Mouse (Mus musculus) ES-E14 (cell line): ENCODE measurements around the gene Gm8281. TPM values are rescaled to one million over a fixed set of nuclear protein-coding genes. Genes with fewer than 3 reads are reported as not detected.
"Not testable (repeated sequence)": the region's sequence is repeated elsewhere in the genome, so short reads cannot be mapped to it uniquely, and the experiment has no call there.

Experiments used
- DNase-seq: peaks from one replicate; pipeline ENCODE4 v3.0.0-alpha.2; 2013; ENCODE audit warnings: low read depth, low spot score
- H3K27ac ChIP-seq: 2 replicates; pipeline ENCODE4 v1.5.1; 2012; ENCODE audit warnings: low read depth, mild to moderate bottlenecking, low read length, moderate library complexity, mixed read lengths; ENCODE audit not compliant: poor library complexity, insufficient read depth, severe bottlenecking
- H3K36me3 ChIP-seq: 2 replicates; pipeline ENCODE4 v1.6.1; 2012; ENCODE audit warnings: mild to moderate bottlenecking, low read length, moderate library complexity, mixed read lengths; ENCODE audit not compliant: control insufficient read depth, poor library complexity, insufficient read depth, severe bottlenecking
- H3K4me1 ChIP-seq, 2 experiments: fragments of 150-350 bp in 1 of 2; sonication (generic) in 1 of 2; 2 replicates each; pipeline ENCODE4 v1.6.1; 2012; ENCODE audit warnings: low read length in 2 of 2, mild to moderate bottlenecking in 1 of 2, mixed read lengths in 1 of 2; ENCODE audit not compliant: control insufficient read depth in 2 of 2, insufficient read depth in 2 of 2, poor library complexity in 1 of 2
- H3K4me3 ChIP-seq, 2 experiments: fragments of 150-350 bp in 1 of 2; sonication (generic) in 1 of 2; 2 replicates each; pipeline ENCODE4 v1.5.1; 2012; ENCODE audit warnings: low read length in 2 of 2, low read depth in 1 of 2, mild to moderate bottlenecking in 1 of 2, mixed read lengths in 1 of 2; ENCODE audit not compliant: insufficient read depth in 1 of 2, poor library complexity in 1 of 2, severe bottlenecking in 1 of 2
- H3K9ac ChIP-seq: 2 replicates; pipeline ENCODE4 v1.6.1; 2012; ENCODE audit warnings: low read depth, mild to moderate bottlenecking, low read length, mixed read lengths; ENCODE audit not compliant: poor library complexity, insufficient read depth, severe bottlenecking
- H3K9me3 ChIP-seq: fragments of 150-350 bp; sonication (generic); 2 replicates; pipeline ENCODE4 v1.6.1; 2012; ENCODE audit warnings: low read depth, mild to moderate bottlenecking, low read length; ENCODE audit not compliant: control insufficient read depth, insufficient read depth
- in situ Hi-C, 2 experiments: fragments of 600-800 bp; cut with MboI; formaldehyde crosslinking; loops; one replicate each; pipeline ENCODE4 v1.15.1; 2025; ENCODE audit warnings: low sequenced_read_pairs in 2 of 2, inconsistent platforms in 1 of 2; ENCODE audit not compliant: unreplicated experiment in 2 of 2
- total RNA-seq: library from RNA; depleted of rRNA; stranded (reverse); fragments of 300-350 nt; gene quantifications from 2 replicates; pipeline ENCODE4 v1.2.3, GENCODE M21; 2012; rRNA removed

Gm8281 gene
- 0.16 and 0.31 TPM in 2 replicates for total RNA-seq

DNA sequence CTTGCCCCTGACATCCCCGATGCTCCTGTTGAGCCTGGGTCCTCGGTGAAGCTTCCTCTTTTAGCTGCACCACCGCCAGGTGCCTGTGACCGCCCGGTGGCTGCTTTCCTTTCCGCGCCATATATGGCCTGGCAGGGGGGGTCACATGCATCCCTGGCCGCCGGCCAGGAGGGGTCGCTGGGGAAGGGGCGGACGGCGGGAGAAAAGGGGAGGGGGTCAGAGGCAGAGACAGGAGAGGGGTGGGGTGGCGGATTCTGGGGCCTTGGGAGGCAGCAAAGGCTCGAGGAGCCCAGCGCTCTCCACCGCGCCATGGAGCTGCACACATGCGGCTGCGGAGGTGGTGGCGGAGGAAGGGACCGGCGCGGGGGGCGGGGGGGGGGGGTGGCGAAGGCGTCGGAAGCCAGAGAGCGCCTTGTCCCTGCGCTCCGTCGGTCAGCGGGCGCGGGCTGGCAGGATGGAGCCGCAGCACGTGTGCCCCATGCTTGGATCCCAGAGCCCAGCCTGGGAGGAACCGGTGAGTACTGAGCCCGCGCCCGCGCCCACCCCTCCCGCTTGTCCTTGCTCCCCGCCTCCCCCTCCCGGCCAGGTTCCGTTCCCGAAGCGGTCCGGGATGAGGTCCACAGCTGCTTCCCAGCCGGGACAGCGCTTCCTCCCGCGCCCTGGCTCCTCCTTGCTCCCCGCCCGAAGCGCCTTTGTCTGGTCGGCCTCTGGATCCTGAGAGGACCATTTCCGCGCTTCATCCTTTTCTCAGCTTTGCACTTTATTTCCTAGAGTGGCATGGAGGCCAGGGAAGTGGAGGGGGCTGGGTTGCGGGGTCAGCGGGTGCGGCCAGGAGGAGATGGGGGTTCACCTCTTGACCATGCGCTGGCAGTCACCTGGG is at the start of gene Gm8281:
Gene Gm8281 (plus strand): TSS at position 430 of the 880 bp plus-strand sequence.
- H3K4me1 ChIP-seq, H3K27ac ChIP-seq, DNase-seq, H3K36me3 ChIP-seq, H3K9ac ChIP-seq, H3K9me3 ChIP-seq, in situ Hi-C loops: not testable (repeated sequence)
- H3K4me3 ChIP-seq = peak within 1 kb of the TSS in 1 of 2 experiments; percentile 31; a peak in 2 of 4 replicates

DNA sequence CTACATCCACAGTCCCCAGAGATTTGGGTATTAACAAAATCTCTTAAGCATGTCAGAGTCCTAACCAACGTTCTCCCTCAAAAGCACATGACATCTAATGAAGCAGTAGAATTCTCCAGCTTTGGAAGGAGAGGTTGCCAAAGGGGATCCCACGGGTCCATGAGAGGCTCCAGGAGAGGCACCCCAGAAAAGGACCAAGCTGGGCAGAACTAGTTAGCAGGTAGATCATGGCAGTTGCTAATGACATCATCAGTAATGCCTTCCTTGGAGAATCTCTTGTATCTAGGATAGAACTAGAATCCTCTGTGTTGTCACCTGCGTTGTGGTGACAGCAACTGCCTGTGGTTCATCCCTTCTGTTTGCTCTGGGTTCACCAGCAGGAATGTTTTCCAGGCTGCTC is 20.5 kb upstream of the Gm8281 start, which contains the start of gene 4930555G01Rik:
Gene 4930555G01Rik (plus strand): TSS at position 301 of the 400 bp plus-strand sequence.
- H3K4me3 ChIP-seq, H3K27ac ChIP-seq, in situ Hi-C loops, H3K9ac ChIP-seq, H3K4me1 ChIP-seq, H3K9me3 ChIP-seq, DNase-seq, H3K36me3 ChIP-seq: not testable (repeated sequence)

DNA sequence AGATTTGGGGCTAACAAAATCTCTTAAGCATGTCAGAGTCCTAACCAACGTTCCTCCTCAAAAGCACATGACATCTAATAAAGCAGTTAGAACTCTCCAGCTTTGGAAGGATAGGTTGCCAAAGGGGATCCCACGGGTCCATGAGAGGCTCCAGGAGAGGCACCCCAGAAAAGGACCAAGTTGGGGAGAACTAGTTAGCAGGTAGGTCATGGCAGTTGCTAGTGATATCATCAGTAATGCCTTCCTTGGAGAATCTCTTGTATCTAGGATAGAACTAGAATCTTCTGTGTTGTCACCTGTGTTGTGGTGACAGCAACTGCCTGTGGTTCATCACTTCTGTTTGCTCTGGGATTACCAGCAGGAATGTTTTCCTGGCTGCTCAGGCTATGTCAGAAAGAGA is 60.4 kb downstream of the Gm8281 start, which contains the start of gene Gm8279:
Gene Gm8279 (plus strand): TSS at position 301 of the 400 bp plus-strand sequence.
- H3K9me3 ChIP-seq, H3K4me3 ChIP-seq, in situ Hi-C loops, H3K27ac ChIP-seq, H3K36me3 ChIP-seq, H3K4me1 ChIP-seq, DNase-seq, H3K9ac ChIP-seq: not testable (repeated sequence)

Other genes starting within 250 kb of the Gm8281 start
- not detected in 2 replicates for gene Gm3269, start 232.9 kb upstream of the Gm8281 start, total RNA-seq
- 0.79 TPM in 1 of 2 replicates, not detected in the other for gene Gm3264, start 215.5 kb upstream of the Gm8281 start, total RNA-seq
- gene Gm3278, start 178.6 kb upstream of the Gm8281 start, total RNA-seq = not detected in 2 replicates
- gene Gm8297, start 87.1 kb upstream of the Gm8281 start, total RNA-seq = not detected in 2 replicates
- gene Gm3298, start 55.1 kb upstream of the Gm8281 start, total RNA-seq = not detected in 2 replicates
- gene 4930555G01Rik, start 20.4 kb upstream of the Gm8281 start, total RNA-seq = not detected in 2 replicates
- gene Gm8279, start 60.5 kb downstream of the Gm8281 start, total RNA-seq = 1.2 TPM in 1 of 2 replicates, not detected in the other
- 2.6 and 3.0 TPM in 2 replicates for gene Gm3317, start 93.5 kb downstream of the Gm8281 start, total RNA-seq
- gene Gm8271, start 114.8 kb downstream of the Gm8281 start, total RNA-seq = not detected in 2 replicates
- 0.22 TPM in 1 of 2 replicates, not detected in the other for gene Gm3526, start 189.5 kb downstream of the Gm8281 start, total RNA-seq